Mouse (Mus musculus) hindbrain, embryonic 15.5 days (tissue): ENCODE results near the gene Ncbp1. TPM values are rescaled to one million over a fixed set of nuclear protein-coding genes. Genes with fewer than 3 reads are reported as not detected.
A peak's percentile ranks its signal among the peaks of the same experiment; 100 is the strongest.

ENCODE experiments used
- ATAC-seq: fragments of 200-750 bp; cut with Nextera tagmentation; 2 replicates; pipeline ENCODE4 v1.8.0; 2017; ENCODE audit warnings: low read depth, moderate number of reproducible peaks, moderate TSS enrichment; ENCODE audit not compliant: low FRiP score
- H3K27ac ChIP-seq: fragments of 300-500 bp; sonication (generic); replicated peaks from 2 replicates; pipeline ENCODE4 v1.5.1; 2015; ENCODE audit warnings: mild to moderate bottlenecking, inconsistent platforms
- H3K27me3 ChIP-seq: fragments of 300-500 bp; sonication (generic); 2 replicates; pipeline ENCODE4 v1.6.1; 2015; ENCODE audit warnings: control low read depth, inconsistent platforms
- H3K36me3 ChIP-seq: fragments of 300-500 bp; sonication (generic); 2 replicates; pipeline ENCODE4 v1.6.1; 2015; ENCODE audit warnings: control low read depth, inconsistent platforms
- H3K4me1 ChIP-seq: fragments of 300-500 bp; sonication (generic); replicated peaks from 2 replicates; pipeline ENCODE4 v1.6.1; 2015; ENCODE audit warnings: control low read depth, inconsistent platforms
- H3K4me2 ChIP-seq: fragments of 300-500 bp; sonication (generic); 2 replicates; pipeline ENCODE4 v1.6.1; 2015; ENCODE audit warnings: moderate library complexity, mild to moderate bottlenecking, inconsistent platforms
- H3K4me3 ChIP-seq: fragments of 300-500 bp; sonication (generic); 2 replicates; pipeline ENCODE4 v1.5.1; 2015; ENCODE audit warnings: mild to moderate bottlenecking, inconsistent platforms
- H3K9ac ChIP-seq: fragments of 300-500 bp; sonication (generic); 2 replicates; pipeline ENCODE4 v1.6.1; 2015; ENCODE audit warnings: inconsistent platforms
- H3K9me3 ChIP-seq: fragments of 300-500 bp; sonication (generic); 2 replicates; pipeline ENCODE4 v1.6.1; 2016; ENCODE audit warnings: control low read depth, inconsistent platforms
- WGBS: fragments of 180-500 bp; shearing (Covaris S2); methylation state at CpG from one replicate; pipeline ENCODE4 v1.1.7; 2015; 5-methylcytosine and 5-hydroxymethylcytosine counted together
- polyA plus RNA-seq: library from polyadenylated mRNA; unstranded; fragments of >200 nt; fragmentation: Nextera tagmentation; extraction: Ambion mirVana; gene quantifications from 2 replicates; pipeline ENCODE4 v1.2.1, GENCODE M21; 2015

The Ncbp1 gene
- polyA plus RNA-seq = 71.5 and 73.4 TPM in 2 replicates

DNA sequence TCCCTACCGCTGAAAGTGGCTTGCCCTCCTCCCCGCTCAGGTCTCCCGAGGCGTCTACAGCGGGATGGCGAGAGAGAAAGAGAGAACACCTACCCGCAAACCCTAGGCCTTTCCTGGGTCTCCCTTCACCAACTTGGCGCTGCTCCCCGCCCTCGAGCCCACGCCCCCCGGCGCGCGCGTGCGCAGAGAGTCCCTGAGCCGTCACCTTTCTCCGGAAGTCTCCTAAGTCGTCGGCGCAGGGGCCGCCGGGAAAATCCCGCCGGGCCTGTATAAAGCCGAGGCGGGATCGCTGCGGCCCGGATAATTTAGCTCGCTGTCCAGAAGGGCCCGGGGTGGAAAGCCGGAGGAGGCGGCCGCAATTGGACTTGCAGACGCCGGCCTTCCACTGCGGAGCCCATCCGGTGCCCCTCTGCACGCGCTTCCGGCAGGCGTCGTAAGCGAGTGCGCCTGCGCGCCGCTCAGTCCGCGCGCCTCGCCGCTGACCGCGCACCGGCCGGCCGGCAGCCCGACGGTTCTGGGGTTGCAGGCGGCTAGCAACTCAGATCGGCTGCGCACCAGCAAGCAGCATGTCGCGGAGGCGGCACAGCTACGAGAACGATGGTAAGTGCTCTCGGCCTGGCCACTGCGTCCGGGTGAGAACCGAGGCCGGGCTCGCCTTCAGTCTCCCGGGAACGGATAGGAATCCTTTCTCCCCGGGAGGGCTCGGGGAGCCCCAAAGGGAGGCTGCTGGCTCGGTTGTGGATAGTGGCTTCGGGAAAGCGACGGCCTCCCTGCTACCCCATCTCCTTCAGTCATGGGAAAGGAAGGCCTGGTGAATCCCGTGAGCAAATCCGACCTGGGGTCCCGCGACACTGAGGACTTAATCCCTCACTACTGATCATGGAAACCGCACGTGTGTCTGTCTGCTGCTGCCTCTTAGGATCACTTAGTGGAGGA is at the start of gene Ncbp1, which contains the start of gene Tstd2:
Gene Ncbp1, plus strand, starts transcription at position 327 of the 936 bp plus-strand sequence.
Gene Tstd2, minus strand, starts transcription at position 408 of the 936 bp plus-strand sequence.
- peaks cover 9% of the 10 kb centered on the region for H3K36me3 ChIP-seq
- peak; percentile 92 for ATAC-seq
- WGBS = under 1% methylated on average over 87 of the region's 90 CpGs
- H3K9ac ChIP-seq = peak within 1 kb of the TSS; percentile 85
- H3K4me3 ChIP-seq = peak within 1 kb of the TSS; percentile 80
- H3K4me2 ChIP-seq = peak within 1 kb of the TSS; percentile 72
- peak within 1 kb of the TSS; percentile 99 for H3K27ac ChIP-seq
- no peaks in the 10 kb centered on the region for H3K9me3 ChIP-seq
- no peaks in the 10 kb centered on the region for H3K27me3 ChIP-seq
- peaks cover 39% of the 10 kb centered on the region for H3K4me1 ChIP-seq

DNA sequence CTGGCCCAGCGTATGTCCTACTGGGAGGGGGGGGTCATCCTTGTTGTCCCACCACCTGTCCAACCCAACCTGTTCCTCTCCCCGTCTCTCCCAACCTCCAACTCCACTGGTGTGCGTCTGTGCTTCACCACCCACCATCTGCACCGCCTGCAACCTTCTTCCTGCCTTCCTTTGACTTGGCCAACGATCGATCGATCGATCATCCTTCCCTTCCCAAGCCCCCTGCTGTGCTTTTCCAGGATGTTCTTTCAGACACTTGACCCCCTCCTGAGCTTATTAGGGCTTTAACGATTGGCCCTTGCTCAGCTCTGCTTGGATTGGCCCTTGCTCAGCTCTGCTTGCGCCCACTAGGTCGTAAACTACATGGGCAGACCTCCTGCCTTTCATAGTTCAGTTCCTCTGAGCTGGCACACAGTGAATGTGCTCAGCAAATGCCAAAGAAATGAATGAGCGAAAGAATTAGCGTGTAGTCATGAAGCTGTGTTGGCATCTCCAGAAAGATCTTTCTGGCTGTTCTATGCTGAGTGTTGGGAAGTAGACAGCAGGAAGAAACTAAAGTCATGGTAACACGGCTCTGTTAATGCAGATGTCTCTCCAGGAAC is 48.8 kb upstream of the Ncbp1 start:
- Histone ChIP-seq H3K27me3 (no peaks in the 10 kb centered on the region), H3K36me3 (no peaks in the 10 kb centered on the region), H3K9ac (no peak overlapping the region), H3K27ac (no peak overlapping the region), H3K4me1 (peaks cover 12% of the 10 kb centered on the region), H3K4me3 (no peak overlapping the region), H3K4me2 (no peak overlapping the region), H3K9me3 (no peaks in the 10 kb centered on the region)
- 62% methylated on average over 14 of the region's 14 CpGs for WGBS
- ATAC-seq = no peak

DNA sequence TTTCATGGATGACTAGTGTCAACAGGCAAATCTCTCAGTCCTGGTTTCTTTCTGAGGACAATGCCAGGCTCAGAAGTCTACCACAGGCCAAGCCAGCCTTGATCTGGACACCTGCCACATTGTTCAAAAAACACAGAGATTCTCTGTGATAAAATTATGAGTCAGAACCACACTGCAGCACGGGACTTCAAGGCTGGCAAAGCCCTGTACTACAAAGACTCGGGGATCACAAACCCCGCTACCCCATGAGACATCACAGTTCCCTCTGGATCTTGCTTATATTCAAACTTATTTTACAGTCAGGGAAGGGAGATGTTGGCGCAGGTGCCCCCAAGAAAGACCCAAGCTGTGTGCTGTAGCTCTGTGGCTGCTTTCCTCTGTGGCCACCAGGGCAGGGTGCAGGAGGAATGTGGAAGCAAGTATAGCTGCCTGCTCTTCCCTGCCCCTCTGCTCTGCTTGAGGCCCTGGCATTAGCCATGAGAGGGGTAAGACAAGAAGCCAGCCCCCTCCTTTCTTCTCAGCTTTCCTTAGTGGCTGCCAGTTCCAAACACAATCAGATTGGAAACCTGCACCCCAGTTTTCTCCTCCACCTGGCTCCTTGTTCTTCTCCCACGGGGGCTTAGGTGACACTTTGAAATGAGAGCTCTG is 45.9 kb upstream of the Ncbp1 start:
- no peak overlapping the region for H3K27ac ChIP-seq
- no peaks in the 10 kb centered on the region for H3K36me3 ChIP-seq
- no peak for ATAC-seq
- no peak overlapping the region for H3K4me3 ChIP-seq
- H3K9me3 ChIP-seq = no peaks in the 10 kb centered on the region
- WGBS = 89% methylated on average over 5 of the region's 5 CpGs
- H3K4me1 ChIP-seq = peaks cover 8% of the 10 kb centered on the region; the same call in 1 of the 2 replicates
- no peak overlapping the region for H3K4me2 ChIP-seq
- H3K9ac ChIP-seq = no peak overlapping the region
- H3K27me3 ChIP-seq = no peaks in the 10 kb centered on the region

DNA sequence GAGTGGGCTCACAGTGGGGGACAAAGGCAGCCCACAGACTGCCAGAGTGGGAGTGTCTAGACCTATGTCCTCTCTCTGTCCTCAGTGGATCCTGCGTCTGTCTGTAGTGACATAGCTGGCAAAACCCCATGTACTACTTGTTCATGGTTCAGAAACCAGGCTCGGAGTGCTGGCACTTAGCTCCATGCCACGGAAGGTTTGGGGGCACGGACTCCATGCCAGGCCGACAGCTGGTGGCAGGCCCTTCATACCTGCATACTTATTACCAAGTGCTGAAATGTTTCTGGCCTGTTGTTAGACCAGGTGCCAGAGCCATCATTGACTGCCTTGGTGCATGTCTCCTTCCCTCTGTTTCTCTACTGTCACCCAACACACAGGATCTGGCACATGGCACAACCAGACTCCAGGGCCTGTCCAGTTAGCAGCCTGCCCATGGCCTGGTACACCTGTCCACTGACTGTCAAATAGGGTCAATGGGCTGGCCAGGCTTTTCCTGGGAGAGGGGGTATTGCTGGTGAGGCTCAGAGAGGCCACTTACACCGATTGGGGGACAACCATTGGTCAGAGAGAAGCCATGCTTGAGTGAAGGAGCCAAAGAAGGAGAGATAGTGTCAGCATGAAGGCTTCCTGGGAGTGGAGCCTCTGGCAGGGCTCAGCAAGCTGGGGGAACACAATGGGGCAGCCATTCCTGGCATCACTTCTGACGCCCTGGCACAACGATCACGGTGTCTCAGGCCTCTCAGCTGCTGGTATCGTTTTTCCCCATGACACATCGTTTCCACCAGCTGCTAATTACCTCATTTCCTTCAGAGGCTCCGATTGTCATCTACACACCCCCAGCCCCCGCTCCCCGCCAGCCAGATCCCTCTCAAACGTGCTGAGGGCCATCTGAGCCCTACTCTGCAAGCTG is 43.2 kb upstream of the Ncbp1 start:
- 0 out of 2 replicates have a peak overlapping the region, but pooled peaks have one; percentile 7 for H3K27ac ChIP-seq
- no peak overlapping the region for H3K4me2 ChIP-seq
- WGBS = 45% methylated on average over 15 of the region's 15 CpGs

DNA sequence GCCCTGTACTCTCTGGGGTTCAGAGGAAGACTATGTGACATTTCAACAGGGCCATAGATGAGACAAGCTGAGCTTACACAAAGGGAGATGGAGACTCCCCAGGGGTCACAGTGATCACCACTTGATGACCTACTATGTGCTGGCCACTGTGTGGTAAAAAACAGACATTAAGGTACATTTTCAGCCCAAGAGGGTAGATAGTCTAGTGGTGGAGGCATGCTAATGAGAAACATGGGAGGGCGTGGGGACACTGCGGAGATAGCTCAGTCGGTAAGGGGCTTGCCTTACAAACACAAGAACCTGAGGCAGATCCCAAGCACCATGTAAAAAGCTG is 42.6 kb upstream of the Ncbp1 start:
- Histone ChIP-seq H3K4me2 (no peak overlapping the region), H3K4me3 (no peak overlapping the region), H3K4me1 (peaks cover 5% of the 10 kb centered on the region; the same call in 1 of the 2 replicates), H3K9me3 (no peaks in the 10 kb centered on the region), H3K36me3 (no peaks in the 10 kb centered on the region), H3K27me3 (no peaks in the 10 kb centered on the region), H3K27ac (no peak overlapping the region), H3K9ac (no peak overlapping the region)
- ATAC-seq = no peak
- 93% methylated on average over 3 of the region's 3 CpGs for WGBS

More for the DNA sequence above, 43.2 kb upstream of the Ncbp1 start:
- ATAC-seq = peak; percentile 39; the same call in 1 of the 2 replicates
- Histone ChIP-seq H3K36me3 (no peaks in the 10 kb centered on the region), H3K27me3 (no peaks in the 10 kb centered on the region), H3K4me3 (no peak overlapping the region), H3K9me3 (no peaks in the 10 kb centered on the region), H3K9ac (no peak overlapping the region), H3K4me1 (peaks cover 5% of the 10 kb centered on the region; the same call in 1 of the 2 replicates)

DNA sequence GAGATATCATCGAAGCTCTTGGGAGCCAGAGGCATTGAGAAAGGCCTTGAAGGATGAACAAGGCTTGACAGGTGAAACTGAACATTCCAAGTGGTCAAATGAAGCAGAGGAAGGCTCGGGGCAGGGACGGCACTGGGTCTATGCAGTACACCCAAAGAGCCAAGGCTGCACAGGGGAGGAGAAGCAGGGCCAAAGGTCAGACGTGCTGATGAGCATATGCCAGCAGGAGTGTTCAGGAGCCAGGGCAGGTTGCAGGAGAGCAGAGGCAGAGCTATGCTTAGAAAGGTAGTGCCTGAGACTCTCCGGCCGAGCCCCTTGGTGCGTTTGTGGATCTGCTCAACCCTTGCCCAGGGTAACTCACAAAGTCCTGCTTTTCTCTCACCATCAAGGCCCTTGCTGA is 41.9 kb upstream of the Ncbp1 start:
- Histone ChIP-seq H3K27me3 (no peaks in the 10 kb centered on the region), H3K9me3 (no peaks in the 10 kb centered on the region), H3K9ac (no peak overlapping the region), H3K4me3 (no peak overlapping the region), H3K36me3 (no peaks in the 10 kb centered on the region), H3K4me1 (peaks cover 5% of the 10 kb centered on the region; the same call in 1 of the 2 replicates), H3K27ac (no peak overlapping the region), H3K4me2 (no peak overlapping the region)
- ATAC-seq = no peak
- WGBS = 90% methylated on average over 7 of the region's 7 CpGs

DNA sequence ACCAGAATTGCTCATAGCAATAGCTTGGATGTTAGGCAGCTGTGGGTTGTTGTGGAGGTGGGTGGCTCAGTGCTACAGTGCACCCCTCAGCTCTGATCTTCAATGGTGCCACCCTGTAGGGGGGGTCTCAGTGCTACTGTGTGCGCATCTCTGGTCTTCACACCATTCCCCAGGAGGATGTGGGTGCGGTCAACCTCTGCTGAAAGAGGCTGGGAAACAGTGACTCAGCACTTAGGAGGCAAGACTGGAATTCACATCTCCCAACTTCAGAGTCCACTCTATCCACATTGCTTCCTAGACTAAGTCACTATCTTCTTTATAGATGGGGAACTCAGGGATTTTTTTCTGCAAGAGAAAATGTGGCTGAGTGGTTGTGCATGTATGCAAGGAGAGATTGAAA is 40.8 kb upstream of the Ncbp1 start:
- Histone ChIP-seq H3K36me3 (no peaks in the 10 kb centered on the region), H3K4me1 (peaks cover 5% of the 10 kb centered on the region; the same call in 1 of the 2 replicates), H3K9me3 (no peaks in the 10 kb centered on the region), H3K27ac (no peak overlapping the region), H3K9ac (no peak overlapping the region), H3K4me2 (no peak overlapping the region), H3K4me3 (no peak overlapping the region), H3K27me3 (no peaks in the 10 kb centered on the region)
- WGBS = 96% methylated on average over 2 of the region's 2 CpGs
- ATAC-seq = no peak

DNA sequence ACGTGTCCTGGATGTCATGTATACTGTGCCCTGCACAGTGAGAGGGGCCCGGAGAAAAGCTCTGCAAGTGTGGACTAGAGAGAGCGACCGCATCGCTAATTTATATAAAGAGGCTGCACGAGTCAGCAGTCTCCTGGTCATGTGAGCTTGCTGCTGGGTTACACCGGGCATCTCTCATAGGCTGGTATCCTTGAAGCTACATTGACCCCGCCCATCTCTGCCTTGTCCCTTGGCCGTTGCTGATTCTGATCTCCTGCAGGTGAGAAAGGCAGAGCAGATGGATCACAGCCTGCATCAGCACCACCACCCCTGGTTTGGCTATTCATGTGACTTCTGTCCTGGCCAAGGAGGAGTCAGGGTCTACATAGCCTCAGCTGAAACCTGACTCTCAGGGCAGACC is 39.3 kb upstream of the Ncbp1 start:
- H3K4me1 ChIP-seq = peaks cover 5% of the 10 kb centered on the region; the same call in 1 of the 2 replicates
- ATAC-seq = no peak
- 79% methylated on average over 9 of the region's 9 CpGs for WGBS

DNA sequence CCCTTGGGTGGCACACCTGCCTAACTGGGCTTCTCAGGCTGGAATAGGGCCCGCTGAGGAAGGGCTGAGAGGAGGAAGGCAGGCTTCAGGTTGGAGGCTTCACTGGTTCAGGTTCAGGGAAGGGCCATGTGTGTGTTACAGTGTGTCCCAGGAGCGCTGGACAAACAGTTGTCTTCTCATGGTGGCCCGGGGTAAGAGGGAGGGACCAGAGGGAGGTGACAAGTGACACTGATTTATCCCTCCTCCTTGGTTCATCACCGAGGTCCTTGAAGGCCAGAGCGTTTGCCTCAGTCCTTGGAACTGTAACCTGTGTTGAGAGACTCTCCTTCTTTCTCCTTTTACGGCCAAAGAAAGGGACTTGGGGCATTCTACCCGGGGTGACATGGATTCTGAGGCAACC is 37.9 kb upstream of the Ncbp1 start:
- WGBS = 67% methylated on average over 7 of the region's 7 CpGs
- Histone ChIP-seq H3K36me3 (no peaks in the 10 kb centered on the region), H3K9me3 (no peaks in the 10 kb centered on the region), H3K27ac (no peak overlapping the region; the same call in 1 of the 2 replicates), H3K4me3 (no peak overlapping the region), H3K4me2 (no peak overlapping the region), H3K4me1 (no peaks in the 10 kb centered on the region), H3K9ac (no peak overlapping the region), H3K27me3 (no peaks in the 10 kb centered on the region)
- no peak for ATAC-seq

More for the DNA sequence above, 39.3 kb upstream of the Ncbp1 start:
- no peak overlapping the region for H3K4me3 ChIP-seq
- H3K36me3 ChIP-seq = no peaks in the 10 kb centered on the region
- no peak overlapping the region for H3K4me2 ChIP-seq
- no peak overlapping the region for H3K27ac ChIP-seq
- no peak overlapping the region for H3K9ac ChIP-seq
- no peaks in the 10 kb centered on the region for H3K27me3 ChIP-seq
- no peaks in the 10 kb centered on the region for H3K9me3 ChIP-seq

DNA sequence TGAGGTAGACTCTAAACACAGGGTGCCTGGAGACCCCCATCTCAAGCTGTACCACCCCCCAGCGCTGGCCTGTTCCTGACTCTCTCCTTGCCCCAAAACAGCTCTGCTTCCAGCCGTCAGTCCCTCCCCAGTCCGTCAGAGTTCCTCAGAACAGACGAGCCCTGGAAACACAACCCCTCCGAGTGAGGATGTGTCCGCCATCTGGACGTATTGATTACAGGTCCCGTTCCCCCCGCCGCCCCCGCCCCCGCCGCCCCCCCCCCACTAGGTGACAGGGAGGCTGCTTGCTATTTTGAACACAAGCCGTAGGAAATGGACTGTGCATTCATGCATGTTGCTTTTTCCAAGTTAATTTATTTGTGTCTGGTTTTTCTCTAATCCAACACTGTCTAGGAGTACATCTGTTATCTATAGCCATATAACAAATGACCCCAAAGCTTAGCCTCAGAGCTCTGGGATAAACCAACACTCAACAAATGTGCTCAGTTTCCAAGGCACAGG is 37.2 kb upstream of the Ncbp1 start:
- H3K9me3 ChIP-seq = no peaks in the 10 kb centered on the region
- WGBS = 28% methylated on average over 14 of the region's 14 CpGs
- H3K36me3 ChIP-seq = no peaks in the 10 kb centered on the region
- H3K4me3 ChIP-seq = no peak overlapping the region
- H3K9ac ChIP-seq = no peak overlapping the region
- H3K4me2 ChIP-seq = no peak overlapping the region
- H3K4me1 ChIP-seq = no peaks in the 10 kb centered on the region
- H3K27ac ChIP-seq = no peak overlapping the region
- H3K27me3 ChIP-seq = no peaks in the 10 kb centered on the region
- no peak for ATAC-seq
